Mouse (Mus musculus) heart, adult 2 months (tissue): Measurements from ENCODE around the gene Ano1.

ENCODE experiments used
- EP300 ChIP-seq: fragments of 200-500 bp; IDR thresholded peaks from 2 replicates; pipeline ENCODE4 v1.6.1; 2011; ENCODE audit warnings: low read depth, low read length, control low read depth; ENCODE audit not compliant: insufficient read depth
- POLR2A ChIP-seq: fragments of 200-500 bp; IDR thresholded peaks from 2 replicates; pipeline ENCODE4 v1.6.1; 2011; ENCODE audit warnings: mild to moderate bottlenecking, low read depth, low read length, control low read depth; ENCODE audit not compliant: insufficient read depth

- TF ChIP-seq EP300 (no peak), POLR2A (no peak)
These were observed 32.4 kb upstream of the Ano1 start for GRCm38 (mm10) chr7:144784176-144784575.
